ENCODE assay signal across 29 mouse cellular contexts in genomic region chr10:40172136-40172535, GRCm38 (mm10). TPM values are rescaled to one million over a fixed set of nuclear protein-coding genes. Genes with fewer than 3 reads are reported as not detected.
DNase-seq lines count a peak whose midpoint lies in the region; ATAC-seq lines count a peak whose summit lies in the region.
"Had no signal": no experiment of that assay in that cellular context is flagged by ENCODE, and none has a peak within 500 bp of the region (broad histone marks: within the 10 kb centered on the region; RNA-seq: fewer than 3 reads in every experiment).

No protein-coding gene starts in this region.

- no peak for ATAC-seq in liver, embryonic 12.5 days
- ATAC-seq in erythroblast, adult 5-6 weeks (replicated peaks; ENCODE audit: low FRiP score, poor library complexity, severe bottlenecking), result 0 out of 2 replicates have a peak, but pooled peaks have one; percentile 51
- ATAC-seq in megakaryocyte-erythroid progenitor cell, adult 5-6 weeks (replicated peaks; ENCODE audit: low FRiP score, low TSS enrichment, poor library complexity, severe bottlenecking), result peak; percentile 68; the same call in 1 of the 2 replicates
- ATAC-seq: forebrain, embryonic 14.5 days; forebrain, postnatal 0 days; hindbrain, embryonic 16.5 days; Patski had no signal

- H3K27ac ChIP-seq in liver, embryonic 12.5 days, result no peak overlapping the region
- H3K27ac ChIP-seq: gastrocnemius, adult 2 months; heart, embryonic 15.5 days; hindbrain, embryonic 12.5 days had no signal

- H3K4me3 ChIP-seq in liver, embryonic 12.5 days, result no peak overlapping the region
- H3K4me3 ChIP-seq: gastrocnemius, adult 2 months; heart, embryonic 12.5 days; heart, embryonic 15.5 days; hindbrain, embryonic 12.5 days had no signal

- H3K4me1 ChIP-seq in liver, embryonic 12.5 days, result peaks cover 36% of the 10 kb centered on the region
- H3K4me1 ChIP-seq: heart, embryonic 12.5 days; heart, embryonic 15.5 days; hindbrain, embryonic 12.5 days had no signal

- peaks cover 6% of the 10 kb centered on the region; the same call in 1 of the 2 replicates for H3K27me3 ChIP-seq in liver, embryonic 12.5 days (replicated peaks)
- H3K27me3 ChIP-seq: CH12.LX; heart, embryonic 12.5 days; heart, embryonic 15.5 days; hindbrain, embryonic 12.5 days; Patski had no signal

- no peaks in the 10 kb centered on the region for H3K36me3 ChIP-seq in liver, embryonic 12.5 days
- H3K36me3 ChIP-seq: G1E; heart, embryonic 12.5 days; heart, embryonic 15.5 days; hindbrain, embryonic 12.5 days had no signal

- H3K9ac ChIP-seq in liver, embryonic 12.5 days, result 0 out of 2 replicates have a peak overlapping the region, but pooled peaks have one; percentile 7
- H3K9ac ChIP-seq: forebrain, postnatal 0 days; heart, embryonic 12.5 days; heart, embryonic 15.5 days; hindbrain, embryonic 12.5 days had no signal

- no peak overlapping the region for H3K4me2 ChIP-seq in liver, embryonic 12.5 days
- H3K4me2 ChIP-seq: heart, embryonic 12.5 days; heart, embryonic 15.5 days; hindbrain, embryonic 12.5 days had no signal

- WGBS in liver, embryonic 12.5 days (ENCODE audit: insufficient replicate concordance), result 73% methylated on average over 6 of the region's 6 CpGs

- DNase-seq in heart, adult 11 months, result peak; percentile 23
- DNase-seq in heart, postnatal 25 days (ENCODE audit: low spot score), result no peak
- no peak for DNase-seq in liver
- DNase-seq in adrenal gland, postnatal 4 days (ENCODE audit: low spot score in 2 of 2), result no peak
- no peak for DNase-seq in lung, adult 18-20 months
- DNase-seq: adrenal gland, adult 2 months; adrenal gland, postnatal 14 days; B cell, adult 2 months; cerebellum, adult 11-12 months; cerebellum, adult 8-10 months; cerebellum, postnatal 10 days; cerebellum, postnatal 36 days; forebrain, postnatal 0 days; gastrocnemius, adult 2 months; gastrocnemius, postnatal 14 days; heart, adult 18-20 months; heart, postnatal 10 days; heart, postnatal 4 days had no signal

- intact Hi-C loops in heart, postnatal 25 days (cut with DNase I), result no loop called here

- H3K9me3 ChIP-seq in liver, embryonic 12.5 days (replicated peaks), result no peaks in the 10 kb centered on the region
- H3K9me3 ChIP-seq: G1E; heart, embryonic 12.5 days; heart, embryonic 15.5 days; hindbrain, embryonic 12.5 days had no signal

RNA-seq across cellular contexts. Expression of gene Slc16a10, which starts 30.1 kb away (rescaled TPM):
- 10 to 100 TPM; 23.0 to 25.2 TPM for total RNA-seq in heart, postnatal 25 days (2021)
- polyA plus RNA-seq in liver, embryonic 12.5 days (2016; fragmentation: Nextera tagmentation; extraction: Ambion mirVana), result 93.9 and 99.9 TPM in 2 replicates
- 440 and 459 TPM in 2 replicates for total RNA-seq in erythroblast, adult 5-6 weeks (2015; ENCODE audit: low replicate concordance)
- total RNA-seq in erythroblast, adult 5-6 weeks (2017; ENCODE audit: low replicate concordance), result 461 and 469 TPM in 2 replicates
- 44.2 and 51.6 TPM in 2 replicates for total RNA-seq in megakaryocyte-erythroid progenitor cell, adult 5-6 weeks (2014; fragmentation: Nextera tagmentation)
- total RNA-seq in megakaryocyte-erythroid progenitor cell, adult 5-6 weeks (2017), result 27.1 and 35.5 TPM in 2 replicates
- total RNA-seq in adrenal gland, postnatal 4 days (2021), result 10 to 100 TPM; 17.4 to 19.3 TPM

Comparison
In these comparisons a context has a peak if more than half of its experiments do, and no peak if none do; other contexts are left out.
1. RNA of gene Slc16a10, which starts 30.1 kb away (total RNA-seq): 440 to 469 TPM in erythroblast, adult 5-6 weeks; 27.1 to 51.6 TPM in megakaryocyte-erythroid progenitor cell, adult 5-6 weeks, 23.0 to 25.2 TPM in heart, postnatal 25 days and 17.4 to 19.3 TPM in adrenal gland, postnatal 4 days; every median in the first group is over 4 times any median in the second.